Mouse (Mus musculus) midbrain, embryonic 11.5 days (tissue): ENCODE results near the gene Fzd9. TPM values are rescaled to one million over a fixed set of nuclear protein-coding genes. Genes with fewer than 3 reads are reported as not detected.
A peak's percentile ranks its signal among the peaks of the same experiment; 100 is the strongest.

ENCODE experiments used
- ATAC-seq: fragments of 200-750 bp; cut with Nextera tagmentation; 2 replicates; pipeline ENCODE4 v1.8.0; 2017; ENCODE audit warnings: moderate TSS enrichment, moderate library complexity; ENCODE audit not compliant: low FRiP score
- DNase-seq: peaks from one replicate; pipeline ENCODE4 v3.0.0; 2015; ENCODE audit warnings: low spot score; ENCODE audit errors: missing footprints
- H3K27ac ChIP-seq: fragments of 300-500 bp; sonication (generic); 2 replicates; pipeline ENCODE4 v1.5.1; 2014; ENCODE audit warnings: low read depth, low read length
- H3K27me3 ChIP-seq: fragments of 300-500 bp; sonication (generic); 2 replicates; pipeline ENCODE4 v1.6.1; 2014; ENCODE audit warnings: mild to moderate bottlenecking, low read length, moderate library complexity, mixed read lengths; ENCODE audit not compliant: control insufficient read depth, insufficient read depth
- H3K36me3 ChIP-seq: fragments of 300-500 bp; sonication (generic); 2 replicates; pipeline ENCODE4 v1.6.1; 2014; ENCODE audit warnings: mild to moderate bottlenecking, low read length, moderate library complexity, mixed read lengths; ENCODE audit not compliant: control insufficient read depth, insufficient read depth
- H3K4me1 ChIP-seq: fragments of 300-500 bp; sonication (generic); 2 replicates; pipeline ENCODE4 v1.6.1; 2014; ENCODE audit warnings: low read length; ENCODE audit not compliant: control insufficient read depth, insufficient read depth
- H3K4me2 ChIP-seq: fragments of 300-500 bp; sonication (generic); 2 replicates; pipeline ENCODE4 v1.6.1; 2014; ENCODE audit warnings: mild to moderate bottlenecking, moderate library complexity
- H3K4me3 ChIP-seq: fragments of 300-500 bp; sonication (generic); 2 replicates; pipeline ENCODE4 v1.5.1; 2014; ENCODE audit warnings: low read depth, low read length
- H3K9ac ChIP-seq: fragments of 300-500 bp; sonication (generic); 2 replicates; pipeline ENCODE4 v1.6.1; 2014; ENCODE audit warnings: low read length
- H3K9me3 ChIP-seq: fragments of 300-500 bp; sonication (generic); 2 replicates; pipeline ENCODE4 v1.6.1; 2016; ENCODE audit warnings: low read length; ENCODE audit not compliant: control insufficient read depth
- WGBS: fragments of 180-500 bp; shearing (Covaris S2); extraction: QIAGEN DNeasy Blood & Tissue Kit; methylation state at CpG from one replicate; pipeline ENCODE4 v1.1.7; 2014; 5-methylcytosine and 5-hydroxymethylcytosine counted together
- polyA plus RNA-seq: library from polyadenylated mRNA; unstranded; fragments of >200 nt; fragmentation: Nextera tagmentation; extraction: Ambion mirVana; gene quantifications from 2 replicates; pipeline ENCODE4 v1.2.1, GENCODE M21; 2014

Fzd9 gene
- polyA plus RNA-seq, 1 experiment from 2014 or later = 9.9 TPM

DNA sequence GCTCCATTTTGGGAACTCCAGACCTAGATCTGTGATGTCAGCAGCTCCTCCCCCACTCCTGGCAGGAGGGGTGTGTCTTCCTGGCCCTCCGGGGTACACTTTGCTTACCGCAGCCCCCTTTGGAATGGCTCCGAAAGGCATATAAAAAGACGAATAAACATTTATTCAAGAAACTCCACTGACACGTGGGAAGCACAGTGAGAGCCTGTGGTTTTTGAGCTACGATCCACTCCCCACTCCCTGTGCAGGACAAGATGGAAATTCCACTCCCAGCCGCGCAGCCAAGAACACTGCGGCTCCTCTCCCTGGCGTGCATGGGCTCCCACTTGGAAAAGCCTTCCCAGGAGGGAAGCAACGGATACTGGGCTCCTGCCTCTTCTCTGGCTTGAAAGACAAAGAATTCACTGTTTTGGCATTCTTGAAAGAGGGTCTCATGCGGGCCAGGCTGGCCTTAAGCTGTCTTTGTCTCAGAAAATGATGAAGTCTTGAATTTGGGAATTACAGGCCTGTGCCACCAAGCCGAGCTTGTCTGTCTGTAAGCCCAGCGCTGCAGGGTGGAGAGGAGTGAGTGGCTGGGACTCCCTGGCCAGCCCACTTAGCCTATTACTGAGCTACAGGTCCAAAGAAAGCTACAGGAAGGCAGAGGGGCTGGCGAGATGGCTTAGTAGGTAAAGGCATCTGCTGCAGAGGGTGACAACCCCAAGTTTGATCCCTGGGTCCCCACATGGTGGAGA is 23.8 kb upstream of the Fzd9 start:
- Histone ChIP-seq H3K9ac (peak overlapping the region; percentile 55), H3K27ac (peak overlapping the region; percentile 67), H3K4me2 (peak overlapping the region; percentile 25; the same call in 1 of the 2 replicates), H3K36me3 (no peaks in the 10 kb centered on the region), H3K27me3 (peaks cover 3% of the 10 kb centered on the region), H3K4me3 (no peak overlapping the region), H3K4me1 (peaks cover 12% of the 10 kb centered on the region), H3K9me3 (no peaks in the 10 kb centered on the region)
- WGBS = 11% methylated on average over 15 of the region's 15 CpGs
- DNase-seq = peak; percentile 93
- ATAC-seq = peak; percentile 41; the same call in 1 of the 2 replicates

DNA sequence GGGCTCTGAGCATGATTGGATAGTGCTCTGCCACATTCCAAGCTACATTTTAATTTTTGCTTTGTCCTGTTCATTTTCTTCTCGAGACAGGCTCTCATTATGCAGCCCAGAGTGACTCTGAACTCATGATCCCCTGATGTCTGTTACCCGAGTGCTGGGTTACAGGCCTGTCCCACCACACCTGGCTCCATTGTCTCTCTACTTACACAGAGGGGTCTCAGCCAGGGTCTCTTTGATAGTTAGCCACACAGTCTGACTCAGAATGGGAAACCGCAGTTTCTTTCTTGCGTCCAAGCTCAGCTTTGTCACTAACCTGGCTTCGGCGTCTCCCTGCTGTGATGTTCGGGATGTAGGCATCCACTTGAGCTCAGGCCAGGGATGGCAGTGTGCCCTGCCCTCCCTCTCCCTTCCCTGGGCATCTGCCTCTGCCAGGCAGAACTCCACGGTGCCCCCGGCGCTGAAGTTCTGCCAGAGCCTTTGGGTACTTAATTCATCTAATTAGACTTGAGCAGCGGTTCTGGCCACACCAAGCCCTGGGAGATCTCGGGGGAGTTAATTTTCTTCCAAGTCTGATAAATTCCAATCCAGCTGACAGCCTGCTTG is 20.6 kb upstream of the Fzd9 start:
- ATAC-seq (no peak), DNase-seq (no peak)
- Histone ChIP-seq H3K4me1 (peaks cover 10% of the 10 kb centered on the region), H3K36me3 (no peaks in the 10 kb centered on the region), H3K4me2 (no peak overlapping the region), H3K27me3 (peaks cover 3% of the 10 kb centered on the region), H3K9me3 (no peaks in the 10 kb centered on the region), H3K4me3 (no peak overlapping the region), H3K27ac (no peak overlapping the region), H3K9ac (no peak overlapping the region)
- WGBS = 65% methylated on average over 12 of the region's 12 CpGs

DNA sequence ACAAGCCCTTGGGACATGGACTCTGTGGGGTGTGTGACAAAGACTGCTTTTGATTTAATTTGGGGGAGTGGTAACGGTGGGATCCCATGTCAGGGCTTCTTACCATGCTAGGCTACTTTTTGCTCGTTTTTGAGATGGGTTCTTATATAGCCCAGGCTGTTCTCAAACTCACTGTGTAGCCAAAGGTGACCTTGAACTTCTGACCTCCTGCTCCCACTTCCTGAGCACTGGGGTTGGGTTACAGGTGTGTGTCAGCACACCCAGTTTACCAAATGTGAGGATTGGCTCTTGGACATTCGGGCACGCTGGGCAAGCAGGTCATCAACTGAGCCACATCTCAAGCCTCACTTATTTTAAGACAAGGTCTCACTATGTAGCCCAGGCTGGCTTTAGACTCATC is 19.3 kb upstream of the Fzd9 start:
- H3K4me1 ChIP-seq = peaks cover 9% of the 10 kb centered on the region; the same call in 1 of the 2 replicates
- no peak for DNase-seq
- no peaks in the 10 kb centered on the region for H3K36me3 ChIP-seq
- H3K27me3 ChIP-seq = no peaks in the 10 kb centered on the region
- no peak overlapping the region for H3K9ac ChIP-seq
- H3K4me3 ChIP-seq = no peak overlapping the region
- H3K9me3 ChIP-seq = no peaks in the 10 kb centered on the region
- no peak overlapping the region for H3K27ac ChIP-seq
- H3K4me2 ChIP-seq = no peak overlapping the region
- WGBS = 84% methylated on average over 4 of the region's 4 CpGs
- no peak for ATAC-seq

DNA sequence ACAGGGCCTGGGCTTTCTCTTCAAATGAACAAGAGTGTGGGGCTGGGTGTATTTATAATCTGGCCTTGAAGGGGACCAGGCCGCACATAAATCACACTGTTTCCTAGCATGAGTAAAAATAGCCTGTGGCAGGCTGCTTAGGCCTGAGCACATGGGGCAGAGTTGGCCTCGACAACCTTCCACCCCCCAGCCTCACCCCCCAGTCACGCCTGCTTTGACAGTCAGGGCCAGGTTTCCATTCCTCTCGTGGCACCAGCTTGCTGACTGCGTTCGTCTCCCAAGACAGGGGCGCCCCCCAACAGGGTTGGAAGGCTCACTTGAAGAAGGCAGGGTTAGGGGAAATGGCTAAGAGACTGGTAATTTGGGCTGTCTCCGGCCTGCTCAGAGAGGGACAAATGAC is 18.4 kb upstream of the Fzd9 start:
- Histone ChIP-seq H3K4me3 (no peak overlapping the region), H3K9me3 (no peaks in the 10 kb centered on the region), H3K4me2 (no peak overlapping the region), H3K4me1 (peaks cover 2% of the 10 kb centered on the region; the same call in 1 of the 2 replicates), H3K27ac (no peak overlapping the region), H3K36me3 (no peaks in the 10 kb centered on the region), H3K27me3 (no peaks in the 10 kb centered on the region), H3K9ac (no peak overlapping the region)
- DNase-seq (no peak), ATAC-seq (no peak)
- WGBS = 83% methylated on average over 8 of the region's 8 CpGs

DNA sequence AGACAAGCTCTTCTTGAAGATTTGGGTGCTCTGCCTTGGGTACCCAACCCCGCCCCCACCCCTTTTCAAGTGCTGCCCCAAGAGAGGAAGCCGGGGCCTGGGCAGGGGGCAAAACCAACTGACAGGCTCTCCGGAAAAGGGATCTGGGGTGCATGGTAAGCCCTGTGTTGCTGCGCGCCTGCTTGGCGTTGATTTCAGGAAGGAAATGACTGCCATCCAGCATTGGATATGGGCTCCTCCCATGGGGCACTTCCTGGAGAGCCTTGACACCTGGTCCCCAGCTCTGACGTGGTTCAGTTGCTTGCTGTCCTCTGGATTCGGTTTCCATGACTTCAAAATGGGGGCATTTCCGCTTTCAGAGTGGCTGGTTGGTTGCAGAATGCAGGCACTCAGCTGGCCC is 13.5 kb upstream of the Fzd9 start:
- no peak overlapping the region for H3K4me2 ChIP-seq
- DNase-seq = no peak
- H3K9ac ChIP-seq = no peak overlapping the region
- H3K9me3 ChIP-seq = no peaks in the 10 kb centered on the region
- H3K36me3 ChIP-seq = no peaks in the 10 kb centered on the region
- H3K4me3 ChIP-seq = no peak overlapping the region
- peaks cover 6% of the 10 kb centered on the region for H3K4me1 ChIP-seq
- 0 out of 2 replicates have a peak overlapping the region, but pooled peaks have one; percentile 1 for H3K27ac ChIP-seq
- H3K27me3 ChIP-seq = no peaks in the 10 kb centered on the region
- ATAC-seq = 0 out of 2 replicates have a peak, but pooled peaks have one; percentile 7
- 52% methylated on average over 9 of the region's 9 CpGs for WGBS

DNA sequence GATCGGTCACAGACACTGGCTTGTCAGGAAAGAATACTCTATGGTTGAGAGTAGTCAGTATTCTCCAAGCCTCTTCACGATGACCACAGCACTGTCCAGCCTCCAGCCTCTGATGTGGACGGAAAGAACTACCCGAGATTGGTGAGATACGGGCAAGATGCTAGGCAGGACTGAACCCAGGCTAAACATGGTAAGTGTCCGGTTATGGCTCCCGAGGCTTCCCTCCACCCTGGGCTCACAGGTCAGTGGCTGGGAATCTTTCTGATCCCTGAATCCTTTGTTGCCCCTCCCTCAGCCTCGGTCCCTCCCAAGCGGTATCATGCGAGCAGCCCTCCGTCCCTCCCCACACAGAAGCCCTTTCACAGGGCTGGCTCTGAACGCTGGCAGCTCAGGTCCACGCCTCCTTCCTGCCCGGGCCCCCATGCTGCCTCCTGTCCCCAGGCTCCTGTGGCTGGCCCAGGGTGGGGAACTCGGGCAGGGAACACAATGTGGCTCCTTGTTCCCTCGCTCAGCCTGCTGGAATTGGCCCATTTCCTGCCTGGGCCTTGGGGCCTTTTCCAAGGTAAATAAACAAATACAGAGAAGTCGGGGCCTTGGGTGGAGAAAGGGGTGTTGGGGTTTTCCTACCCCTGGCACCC is 13.0 kb upstream of the Fzd9 start:
- Histone ChIP-seq H3K27me3 (no peaks in the 10 kb centered on the region), H3K27ac (0 out of 2 replicates have a peak overlapping the region, but pooled peaks have one; percentile 1), H3K36me3 (no peaks in the 10 kb centered on the region), H3K4me2 (peak overlapping the region; percentile 20; the same call in 1 of the 2 replicates), H3K9ac (peak overlapping the region; percentile 47; the same call in 1 of the 2 replicates), H3K9me3 (no peaks in the 10 kb centered on the region), H3K4me1 (peaks cover 6% of the 10 kb centered on the region), H3K4me3 (no peak overlapping the region)
- peak; percentile 90 for DNase-seq
- WGBS = 14% methylated on average over 17 of the region's 17 CpGs
- peak; percentile 69; the same call in 1 of the 2 replicates for ATAC-seq

DNA sequence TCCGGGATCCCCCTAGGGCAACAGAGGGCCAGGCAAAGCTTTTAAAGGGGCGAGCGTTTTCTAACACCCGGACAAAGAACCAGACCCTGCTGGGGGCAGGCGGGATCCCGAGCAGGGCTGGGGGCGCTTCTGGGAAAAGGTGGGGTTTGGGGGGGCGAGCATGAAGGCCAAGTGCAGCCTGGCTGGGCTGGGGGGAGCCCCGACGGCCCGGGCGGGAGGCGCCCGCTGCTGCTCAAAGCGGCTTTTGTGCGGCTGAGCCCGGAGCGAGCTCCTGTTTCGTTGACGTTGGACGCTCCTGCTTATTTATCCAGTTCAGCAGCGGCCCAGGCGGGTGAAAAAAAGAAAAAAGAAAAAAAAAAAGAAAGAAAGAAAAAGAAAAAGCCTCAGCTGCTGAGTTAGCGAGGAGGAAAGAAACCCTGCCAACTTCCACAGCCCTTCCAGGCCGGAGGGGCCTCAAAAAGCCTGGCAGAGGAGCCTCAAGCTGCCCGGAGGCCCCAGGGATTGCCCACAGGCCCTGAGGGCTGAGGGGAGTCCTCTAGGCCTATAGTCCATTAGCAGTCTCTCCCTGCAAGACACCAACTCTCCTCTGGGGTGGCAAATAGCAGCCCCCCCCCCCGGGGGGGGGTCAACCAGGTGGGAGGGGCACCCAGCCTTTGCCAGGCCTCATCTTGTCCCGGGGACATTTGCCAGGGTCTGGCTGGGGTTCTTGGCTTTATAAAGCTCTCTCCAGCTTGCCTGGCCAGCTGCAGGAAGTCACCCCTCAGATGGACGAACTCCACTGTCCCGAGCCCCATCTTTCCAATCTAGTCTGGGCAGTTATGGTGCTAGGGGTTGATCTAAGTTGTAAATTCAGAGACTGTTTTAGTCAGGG is 7.5 kb upstream of the Fzd9 start:
- Histone ChIP-seq H3K4me1 (peaks cover 16% of the 10 kb centered on the region), H3K27ac (peak overlapping the region; percentile 76), H3K4me3 (no peak overlapping the region), H3K9ac (peak overlapping the region; percentile 58), H3K27me3 (no peaks in the 10 kb centered on the region), H3K4me2 (peak overlapping the region; percentile 34), H3K9me3 (peaks cover 4% of the 10 kb centered on the region), H3K36me3 (no peaks in the 10 kb centered on the region)
- WGBS = 16% methylated on average over 30 of the region's 30 CpGs
- ATAC-seq (no peak), DNase-seq (peak; percentile 93)

DNA sequence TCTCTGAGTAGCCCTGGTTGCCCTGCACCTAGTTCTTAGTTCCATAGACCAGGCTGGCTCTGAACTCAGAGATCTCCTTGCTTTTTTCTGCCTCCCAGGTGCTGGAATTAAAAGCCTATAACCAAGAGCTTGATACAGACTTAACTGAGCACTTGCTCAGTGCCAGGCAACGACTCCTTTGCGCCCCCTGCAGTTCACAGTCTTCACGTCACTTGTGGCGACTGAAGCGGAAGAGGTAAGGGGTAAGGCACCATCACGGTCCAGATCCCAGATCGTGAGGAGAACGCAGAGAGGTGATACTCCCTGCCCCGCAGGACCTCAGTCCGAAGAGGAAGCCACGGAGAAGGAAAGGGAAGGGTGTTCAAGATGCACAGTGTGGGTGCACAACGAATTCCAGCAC is 6.5 kb upstream of the Fzd9 start:
- 84% methylated on average over 12 of the region's 12 CpGs for WGBS
- Histone ChIP-seq H3K9me3 (peaks cover 4% of the 10 kb centered on the region), H3K4me3 (no peak overlapping the region), H3K4me2 (no peak overlapping the region), H3K27me3 (no peaks in the 10 kb centered on the region), H3K36me3 (no peaks in the 10 kb centered on the region), H3K4me1 (peaks cover 24% of the 10 kb centered on the region), H3K27ac (no peak overlapping the region), H3K9ac (no peak overlapping the region)
- ATAC-seq (no peak), DNase-seq (no peak)
